Mouse (Mus musculus) spleen, adult 12 weeks (tissue): ENCODE results near the gene Scgb1b15.
"Not testable (repeated sequence)": the region's sequence is repeated elsewhere in the genome, so short reads cannot be mapped to it uniquely, and the experiment has no call there.

Experiments used
- DNase-seq: peaks from one replicate; pipeline ENCODE4 v3.0.0; 2022; ENCODE audit warnings: low spot score

The Scgb1b15 gene

GRCm38 (mm10) chr7:32836254-32836653 lies at the start of gene Scgb1b15:
Scgb1b15 (plus strand) TSS chr7:32836554.
- not testable (repeated sequence) for DNase-seq

DNA sequence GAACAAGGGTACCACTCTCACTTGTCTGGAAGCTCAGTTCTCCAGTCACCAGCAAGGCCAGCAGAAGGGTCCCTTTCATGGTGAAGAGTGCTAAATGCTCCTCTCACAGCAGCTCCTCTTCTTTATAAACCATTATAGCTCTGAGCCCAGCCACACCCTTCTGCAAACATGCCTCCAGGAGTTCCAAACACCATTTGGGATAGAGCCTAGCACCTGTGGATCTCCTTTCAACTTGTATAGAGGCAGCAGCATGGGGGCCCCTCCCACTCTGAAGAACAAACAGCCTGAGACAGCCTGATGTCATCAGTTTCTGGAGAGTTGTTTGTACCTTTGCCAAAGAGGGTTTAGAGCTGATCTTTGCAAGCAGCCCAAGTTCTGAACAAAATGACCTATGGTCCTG lies 6.8 kb upstream of the Scgb1b15 start, which contains the start of gene Scgb2b15:
TSS of gene Scgb2b15 (minus strand) at position 101 of the 400 bp plus-strand sequence.
- not testable (repeated sequence) for DNase-seq
